Mouse (Mus musculus): ENCODE data around the gene Cds2.
"Not testable (repeated sequence)": the region's sequence is repeated elsewhere in the genome, so short reads cannot be mapped to it uniquely, and the experiment has no call there.

Cds2 gene

DNA sequence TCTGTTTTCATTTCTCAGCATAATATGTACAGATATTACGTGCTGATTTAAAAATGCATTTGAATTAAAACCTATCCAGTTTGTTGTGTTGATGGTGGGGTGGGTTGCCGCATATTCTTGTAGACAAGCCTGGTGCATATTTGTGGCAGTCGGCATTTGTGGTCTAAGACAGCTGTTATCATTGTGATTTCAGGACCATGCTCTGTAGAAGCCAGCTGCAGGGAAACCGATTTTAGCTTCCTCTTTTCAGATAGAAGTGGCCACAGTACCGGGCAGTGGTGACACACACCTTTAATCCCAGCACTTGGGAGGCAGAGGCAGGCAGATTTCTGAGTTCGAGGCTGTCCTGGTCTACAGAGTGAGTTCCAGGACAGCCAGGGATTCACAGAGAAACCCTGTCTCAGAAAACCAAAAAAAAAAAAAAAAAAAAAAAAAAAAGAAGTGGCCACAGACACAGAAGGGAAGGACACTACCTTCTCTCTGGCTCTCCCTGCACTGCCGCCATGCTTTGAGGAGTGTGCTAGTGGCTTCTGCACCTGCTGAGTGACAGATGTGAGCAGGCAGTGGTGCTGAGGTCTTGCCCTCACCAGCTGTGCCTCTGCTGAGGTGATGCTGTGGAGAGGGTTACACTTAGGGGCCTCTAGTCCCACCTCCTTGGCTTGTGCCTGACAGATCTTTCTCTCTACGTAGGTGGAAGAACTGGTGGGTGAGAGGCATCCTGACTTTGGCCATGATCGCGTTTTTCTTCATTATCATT lies 30.9 kb downstream of the Cds2 start:
- DNase-seq: no peak

DNA sequence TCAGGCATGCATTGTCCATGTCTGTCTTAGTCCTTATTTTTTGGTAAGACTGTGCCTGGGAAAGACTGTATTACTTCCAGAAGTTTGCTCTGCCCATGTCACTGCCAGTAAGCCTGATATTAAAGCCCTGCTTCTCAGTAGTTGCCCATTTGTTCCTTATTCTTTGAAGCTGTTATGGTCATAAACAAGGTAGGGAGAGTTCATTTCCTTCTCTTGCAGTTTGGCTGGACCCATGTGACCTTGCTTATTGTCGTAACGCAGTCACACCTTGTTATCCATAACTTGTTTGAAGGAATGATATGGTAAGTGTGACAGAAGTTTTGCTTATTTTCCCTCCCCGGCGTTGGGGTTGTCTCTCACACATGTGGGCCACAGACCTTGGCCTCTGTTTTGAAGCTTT lies 35.3 kb downstream of the Cds2 start:
- DNase-seq: no peak

DNA sequence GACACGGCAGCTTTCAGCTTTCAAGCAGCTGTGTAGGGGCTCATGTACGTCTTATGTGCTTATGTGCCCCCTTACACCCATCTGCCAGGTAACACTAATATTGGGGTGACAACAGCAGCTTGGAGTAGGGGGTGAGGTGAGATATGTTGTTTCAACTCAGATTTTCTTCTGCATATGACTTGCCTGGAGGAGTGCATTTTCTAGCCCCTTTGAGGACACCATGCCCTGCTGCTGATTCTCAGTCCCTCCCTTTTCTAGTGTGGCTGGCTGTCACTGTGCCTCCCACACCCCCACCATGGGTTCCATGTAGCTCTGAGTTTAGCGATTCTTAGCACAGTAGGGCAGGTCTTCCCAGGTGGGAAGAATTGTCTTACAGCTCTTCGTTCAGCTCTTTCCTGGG lies 38.5 kb downstream of the Cds2 start:
- DNase-seq: no peak

DNA sequence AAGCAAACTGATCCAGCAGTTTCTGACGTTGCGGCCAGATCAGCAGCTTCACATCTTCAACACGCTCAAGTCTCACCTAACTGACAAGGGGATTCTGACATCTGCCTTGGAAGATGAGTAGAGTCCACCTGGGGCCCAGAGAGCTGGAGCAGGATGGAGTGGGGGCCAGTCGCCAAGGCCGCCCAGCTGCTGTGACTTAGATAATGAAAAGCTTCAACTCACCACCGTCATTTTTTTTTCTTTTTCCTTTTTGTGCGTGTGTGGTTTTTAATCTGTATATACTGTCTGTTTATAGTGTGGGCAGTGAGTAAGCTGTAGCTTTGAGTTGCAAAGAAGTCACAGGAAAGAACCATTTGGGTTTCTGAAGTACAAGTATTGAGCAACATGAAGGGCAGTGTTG lies 42.2 kb downstream of the Cds2 start:
- DNase-seq: no peak

DNA sequence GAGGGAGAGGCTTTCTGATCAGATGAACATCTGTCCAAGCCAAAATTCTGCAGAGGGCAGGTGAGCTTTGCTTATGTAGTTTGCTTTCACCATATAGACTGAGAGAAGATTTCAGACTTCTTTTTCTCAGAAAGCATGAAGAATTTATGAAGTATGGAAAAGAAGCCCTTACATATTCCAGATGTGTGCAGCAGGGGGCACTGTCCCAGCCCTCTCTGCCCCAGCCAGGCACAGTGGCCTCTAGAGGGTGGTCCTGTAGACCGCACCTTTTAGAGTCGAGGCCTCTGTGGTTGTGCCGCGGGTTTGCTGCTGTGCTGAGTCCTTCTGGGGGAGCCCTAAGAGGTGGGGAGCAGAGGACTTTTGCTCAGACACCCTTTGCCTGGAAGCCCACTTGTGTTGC lies 43.0 kb downstream of the Cds2 start:
- DNase-seq: no peak

DNA sequence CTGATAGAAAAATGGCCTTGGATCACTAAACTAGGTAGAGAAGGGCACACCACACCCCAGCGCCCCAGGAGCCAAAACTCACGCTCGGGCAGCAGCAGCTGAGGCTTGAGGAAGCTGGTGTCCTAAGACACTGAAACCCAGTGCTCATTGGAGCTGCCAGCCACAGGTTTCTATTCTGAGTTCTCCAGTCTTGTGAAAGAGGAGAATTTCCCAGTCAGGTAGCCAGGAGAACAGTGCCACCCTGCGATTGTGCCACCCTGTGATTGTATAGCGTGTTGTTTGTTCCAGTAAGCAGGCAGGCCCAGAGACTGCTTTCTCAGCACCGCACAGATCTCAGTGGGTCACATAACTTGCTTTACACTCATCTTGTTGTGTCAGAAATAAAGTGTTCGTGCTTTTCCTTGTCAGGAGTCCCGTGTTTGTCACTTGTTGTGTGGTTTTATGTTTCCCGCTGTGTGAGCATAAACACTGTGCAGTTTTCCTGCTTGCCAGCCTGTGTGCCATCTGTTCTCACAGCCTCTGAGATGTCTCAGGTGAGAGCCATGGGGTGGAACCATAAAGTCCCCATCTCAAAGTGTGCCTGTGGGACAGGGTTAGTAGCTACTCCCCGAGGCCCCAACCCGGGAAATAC lies 44.4 kb downstream of the Cds2 start:
- DNase-seq: no peak

DNA sequence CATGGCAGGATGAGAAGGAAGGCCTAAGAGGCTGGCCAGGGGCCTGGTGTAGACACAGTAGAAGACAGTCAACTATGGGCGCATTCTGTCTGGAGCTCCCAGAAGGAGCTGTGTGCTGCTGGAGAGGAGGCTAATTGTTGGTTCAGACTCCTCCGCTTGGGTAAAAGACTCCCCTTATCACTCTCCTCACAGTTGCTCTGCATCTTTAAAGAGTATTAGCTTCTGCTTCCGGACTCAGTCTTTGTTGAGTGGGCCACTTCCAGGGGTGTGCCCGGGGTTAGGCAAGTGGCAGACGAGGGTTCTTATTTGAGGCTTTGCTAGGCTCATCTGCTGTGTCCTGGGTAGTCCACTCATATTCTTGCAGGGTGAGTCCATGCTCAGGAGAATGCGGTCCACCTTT lies 45.9 kb downstream of the Cds2 start:
- DNase-seq: no peak

DNA sequence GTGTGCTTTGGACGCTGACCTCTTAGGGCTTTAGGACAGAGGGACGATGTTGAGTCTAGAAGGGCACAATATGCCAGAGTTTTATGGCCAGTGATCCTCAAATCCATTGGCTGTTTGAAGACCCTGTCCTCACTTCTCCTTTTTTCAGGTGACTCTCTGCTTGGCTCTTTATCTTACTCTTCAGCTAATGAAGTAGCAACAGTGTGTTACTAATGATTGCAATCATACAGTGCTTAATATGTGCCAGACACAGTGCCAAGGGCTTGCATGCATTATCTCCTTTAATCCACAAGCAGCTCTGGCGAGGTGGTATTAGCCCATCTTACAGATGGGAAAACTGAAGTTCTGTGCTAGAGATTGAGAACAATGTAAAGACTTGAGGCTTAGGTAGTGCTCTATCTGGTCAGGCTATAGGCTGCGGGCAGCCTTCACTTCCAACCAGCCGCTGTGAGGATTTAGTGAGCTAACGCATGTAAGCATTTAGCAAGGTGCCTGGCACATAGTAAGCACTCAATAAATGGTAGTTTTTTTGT lies 46.5 kb downstream of the Cds2 start:
- no peak for DNase-seq

DNA sequence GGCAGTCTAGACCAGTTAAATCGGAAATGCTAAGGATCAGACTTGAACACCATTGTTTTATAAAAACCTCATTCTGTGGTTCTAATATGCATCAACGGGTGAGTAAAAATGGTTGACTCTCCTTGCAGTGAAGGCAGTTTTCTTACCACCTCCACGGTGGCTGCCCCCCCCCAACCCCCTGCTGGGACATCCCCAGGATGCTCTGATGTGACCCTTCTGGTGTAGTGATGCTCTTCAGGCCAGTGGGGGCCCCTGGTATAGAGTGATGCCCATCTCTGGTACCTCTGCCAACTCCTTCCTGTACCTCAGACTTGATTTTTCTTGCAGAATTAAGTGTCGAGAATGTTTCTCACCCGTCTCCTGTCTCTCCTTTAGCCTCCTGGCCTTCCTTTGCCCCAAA lies 49.7 kb downstream of the Cds2 start:
- DNase-seq: no peak

DNA sequence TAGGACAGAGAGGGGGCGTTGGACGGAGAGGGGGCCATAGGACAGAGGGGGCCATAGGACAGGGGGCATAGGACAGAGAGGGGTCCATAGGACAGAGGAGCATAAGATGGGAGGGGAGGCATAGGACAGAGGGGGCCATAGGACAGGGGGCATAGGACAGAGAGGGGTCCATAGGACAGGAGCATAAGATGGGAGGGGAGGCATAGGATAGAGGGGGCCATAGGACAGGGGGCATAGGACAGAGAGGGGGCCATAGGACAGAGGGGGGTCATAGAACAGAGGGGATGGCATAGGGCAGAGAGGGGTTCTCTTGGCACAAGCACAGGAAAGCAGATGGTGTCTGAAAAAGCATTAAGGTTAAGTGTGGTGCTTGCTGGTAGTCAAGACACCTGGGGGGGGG lies 50.6 kb downstream of the Cds2 start:
- no peak for DNase-seq

DNA sequence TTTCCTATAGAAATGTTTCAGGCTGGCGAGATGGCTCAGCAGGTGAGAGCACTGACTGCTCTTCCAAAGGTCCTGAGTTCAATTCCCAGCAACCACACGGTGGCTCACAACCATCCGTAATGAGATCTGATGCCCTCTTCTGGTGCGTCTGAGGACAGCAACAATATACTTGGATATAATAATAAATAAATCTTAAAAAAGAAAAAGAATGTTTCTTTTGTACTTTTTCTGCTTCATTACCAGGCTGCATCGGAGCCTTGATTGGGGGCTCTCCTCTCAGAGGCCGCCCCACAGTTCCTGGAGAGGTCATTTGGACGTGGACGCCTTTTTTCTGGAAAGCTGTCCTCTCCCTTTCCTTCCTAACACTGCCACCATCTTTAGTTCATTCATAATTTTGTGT lies 51.1 kb downstream of the Cds2 start:
- DNase-seq: not testable (repeated sequence)

DNA sequence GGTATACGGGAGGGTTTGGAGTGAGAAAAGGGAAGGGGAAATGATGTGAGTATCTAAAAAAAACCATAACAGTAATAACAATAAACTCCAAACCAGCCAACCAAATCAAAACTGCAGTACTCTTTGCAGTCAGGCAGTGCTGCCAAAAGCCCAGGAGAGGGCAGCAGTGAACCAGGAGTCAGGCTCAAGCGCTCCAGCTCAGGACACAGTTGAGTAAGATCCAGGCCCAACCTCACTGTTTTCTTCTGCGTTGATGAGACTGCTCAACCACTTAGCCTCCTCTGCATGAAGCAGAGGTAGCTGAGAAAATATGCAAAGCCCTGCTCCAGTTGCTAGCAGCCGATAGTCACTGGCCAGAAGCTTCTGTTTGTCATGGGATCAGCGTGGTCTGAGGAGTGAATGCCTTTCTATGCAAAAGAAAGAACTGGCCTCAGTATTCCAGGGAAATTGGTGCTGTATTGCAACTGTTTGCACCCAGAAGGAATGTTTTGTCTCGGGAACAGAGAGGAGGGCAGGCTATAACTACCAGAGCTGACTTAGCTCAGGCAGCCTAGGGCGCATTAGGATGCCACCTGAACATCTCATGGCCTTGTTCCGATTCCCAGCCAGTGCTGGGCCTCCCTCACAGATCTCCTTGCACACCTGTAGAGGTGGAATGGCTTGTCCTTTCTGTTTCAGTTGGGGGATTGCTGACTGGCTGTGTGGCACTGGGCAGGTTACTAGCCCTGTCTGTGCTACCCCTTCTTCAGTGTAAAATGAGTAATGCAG lies 53.3 kb downstream of the Cds2 start:
- DNase-seq: peak; percentile 60

DNA sequence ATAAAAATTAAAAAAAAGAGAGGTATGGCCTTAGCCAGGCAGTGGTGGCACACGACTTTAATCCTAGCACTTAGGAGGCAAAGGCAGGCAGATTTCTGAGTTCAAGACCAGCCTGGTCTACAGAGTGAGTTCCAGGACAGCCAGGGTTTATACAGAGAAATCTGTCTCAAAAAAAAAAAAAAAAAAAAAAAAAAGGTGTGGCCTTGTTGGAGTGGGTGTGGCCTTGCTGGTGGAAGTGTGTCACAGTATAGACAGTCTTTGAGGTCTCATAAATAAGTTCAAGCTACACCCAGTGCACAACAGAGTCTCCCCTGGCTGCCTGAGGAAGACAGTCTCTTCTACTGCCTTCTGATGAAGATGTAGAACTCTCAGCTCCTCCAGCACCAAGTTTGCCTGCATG lies 54.2 kb downstream of the Cds2 start:
- DNase-seq: no peak

DNA sequence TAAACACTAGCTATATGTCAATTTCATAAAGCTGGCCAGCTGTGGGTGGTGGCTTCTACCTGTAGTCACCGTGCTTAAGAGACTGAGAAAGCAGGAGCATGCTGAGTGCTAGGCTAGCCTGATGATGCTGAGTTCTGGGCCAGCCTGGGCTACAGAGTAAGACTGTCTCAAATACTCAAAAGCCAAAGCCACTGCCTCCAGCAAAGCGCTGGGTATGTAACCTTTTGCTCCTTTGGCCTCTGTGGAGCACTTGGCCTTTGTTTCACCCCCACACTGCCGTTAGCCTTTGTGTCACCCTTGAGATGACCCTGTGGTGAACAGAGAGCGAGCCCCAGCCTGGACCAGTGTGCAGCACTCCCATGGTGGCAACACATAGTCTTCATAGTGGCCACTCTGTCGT lies 57.6 kb downstream of the Cds2 start:
- DNase-seq: no peak

DNA sequence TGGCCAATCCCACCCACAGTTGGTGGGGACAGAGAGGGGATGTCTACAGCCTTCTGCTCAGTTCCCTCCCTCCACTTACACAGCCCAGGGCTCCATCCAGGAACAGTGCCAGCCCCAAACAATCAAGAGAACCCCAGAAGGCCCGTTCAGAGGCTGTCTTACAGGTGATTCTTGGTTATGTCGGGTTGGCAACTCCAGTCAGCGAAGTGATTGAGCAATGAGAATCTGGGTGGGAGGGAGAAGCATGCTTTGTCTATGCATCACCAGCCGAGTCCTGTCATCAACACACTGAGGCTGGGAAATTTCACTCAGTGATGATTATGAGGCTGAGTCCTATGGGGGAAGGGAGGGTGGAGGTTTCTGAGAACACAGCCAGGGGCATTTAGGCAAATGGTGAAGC lies 60.6 kb downstream of the Cds2 start:
- DNase-seq: no peak

DNA sequence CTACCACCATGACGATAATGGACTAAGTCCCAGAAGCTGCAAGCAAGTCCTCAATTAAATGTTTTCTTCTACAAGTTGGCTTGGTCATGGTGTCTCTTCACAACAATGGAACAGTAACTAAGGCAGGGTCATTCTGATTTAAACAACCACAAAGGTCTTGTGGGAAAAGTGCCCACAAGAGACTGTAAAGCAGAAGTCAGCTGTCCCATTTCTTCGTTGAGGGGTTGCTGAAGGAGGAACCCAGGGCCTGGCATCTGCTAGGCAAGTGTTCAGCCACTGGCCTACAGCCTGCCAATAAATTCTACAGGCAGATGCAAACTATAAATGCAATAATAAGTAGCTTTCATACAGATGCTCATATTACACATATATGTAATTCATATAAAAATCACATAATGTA lies 74.3 kb downstream of the Cds2 start:
- no peak for DNase-seq

DNA sequence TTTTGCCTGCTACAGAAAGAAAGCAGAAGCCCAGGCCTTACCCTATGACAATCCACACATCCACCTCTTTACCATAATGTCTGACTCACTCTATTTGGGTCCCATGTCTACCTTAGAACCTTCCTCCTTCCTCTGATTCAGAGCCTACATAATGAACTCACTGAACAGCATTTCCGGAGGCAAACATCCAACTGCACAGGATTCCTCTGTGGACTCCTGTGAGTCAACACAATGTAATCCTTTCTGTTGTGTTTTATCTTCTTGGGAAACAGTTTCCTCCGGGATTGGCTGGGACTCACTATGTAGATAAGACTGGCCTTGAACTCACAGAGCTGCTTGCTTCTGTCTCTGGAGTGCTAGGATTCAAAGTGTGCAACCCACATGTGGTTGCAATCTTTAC lies 77.4 kb downstream of the Cds2 start:
- DNase-seq: no peak

DNA sequence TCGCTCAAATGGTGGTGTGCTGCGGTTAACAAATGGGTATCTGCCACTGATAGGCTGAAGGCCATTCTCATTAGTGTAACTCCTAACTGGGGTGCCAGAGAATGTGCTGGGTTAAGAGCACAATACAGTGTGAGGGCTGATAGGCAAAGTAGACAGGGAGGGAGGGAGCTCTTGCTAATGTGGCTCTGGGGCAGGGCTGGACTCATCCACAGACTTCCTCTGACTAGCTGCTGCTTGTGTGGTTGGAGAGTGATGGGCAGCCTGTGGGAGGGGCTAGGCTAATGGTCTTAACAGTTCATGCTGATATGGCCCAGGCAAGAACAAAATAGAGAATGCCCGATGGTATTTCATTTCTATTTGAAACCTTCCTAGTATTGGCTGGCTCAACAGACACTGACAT lies 78.3 kb downstream of the Cds2 start:
- no peak for DNase-seq

DNA sequence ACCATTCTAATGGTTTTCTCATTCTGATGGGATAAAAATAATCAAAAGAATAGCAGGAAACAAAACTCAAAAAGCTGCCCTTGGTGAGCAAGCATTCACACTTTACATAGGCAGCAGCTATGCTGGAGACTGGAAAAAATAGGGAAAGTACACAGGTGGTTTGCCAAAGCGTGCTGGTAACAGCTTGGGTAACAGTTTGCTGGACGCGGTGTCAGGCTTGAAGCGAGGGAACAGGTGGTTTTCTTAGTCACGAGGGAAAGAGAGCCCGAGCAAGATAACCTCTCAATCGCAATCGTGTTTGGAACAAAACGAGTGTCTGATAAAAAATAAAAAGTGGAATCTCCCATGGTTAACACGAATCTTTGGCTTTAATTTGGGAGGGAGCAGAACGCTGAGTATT lies 80.9 kb downstream of the Cds2 start:
- no peak for DNase-seq
